7 mouse cellular contexts compared by ENCODE assay signal in the genomic region with DNA sequence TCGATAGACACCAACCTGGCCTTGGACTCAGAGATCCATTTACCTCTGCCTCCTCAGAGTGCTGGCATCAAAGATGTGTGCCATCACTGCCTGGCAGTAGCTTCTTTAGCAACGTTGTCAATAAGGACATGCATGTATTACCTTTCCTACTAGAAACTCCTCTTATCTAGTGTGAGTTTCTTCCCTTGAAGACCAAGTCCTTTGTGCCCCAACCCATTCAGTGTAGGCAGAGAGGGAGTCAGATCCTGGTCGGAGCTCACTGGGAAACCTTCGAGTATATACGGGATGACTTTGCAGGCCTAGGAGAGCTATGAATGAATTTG. TPM values are rescaled to one million over a fixed set of nuclear protein-coding genes. Genes with fewer than 3 reads are reported as not detected.
DNase-seq lines count a peak whose midpoint lies in the region; ATAC-seq lines count a peak whose summit lies in the region.

No protein-coding gene starts in this region.

- 43% methylated on average over 5 of the region's 5 CpGs for WGBS in forebrain, embryonic 12.5 days
- WGBS in liver, embryonic 11.5 days = 37% methylated on average over 5 of the region's 5 CpGs

- no peaks in the 10 kb centered on the region for H3K27me3 ChIP-seq in megakaryocyte, embryonic 14.5 days (replicated peaks)
- no peaks in the 10 kb centered on the region for H3K27me3 ChIP-seq in forebrain, embryonic 12.5 days
- H3K27me3 ChIP-seq in liver, embryonic 11.5 days (replicated peaks; ENCODE audit: control insufficient read depth, insufficient read depth, low read length) = no peaks in the 10 kb centered on the region

- H3K36me3 ChIP-seq in megakaryocyte, embryonic 14.5 days (replicated peaks; ENCODE audit: low read length) = peaks cover 53% of the 10 kb centered on the region
- peaks cover 46% of the 10 kb centered on the region for H3K36me3 ChIP-seq in forebrain, embryonic 12.5 days (replicated peaks)
- peaks cover 40% of the 10 kb centered on the region for H3K36me3 ChIP-seq in liver, embryonic 11.5 days (ENCODE audit: control insufficient read depth, insufficient read depth, low read length)

- ATAC-seq in megakaryocyte, adult 5-6 weeks (ENCODE audit: poor library complexity, severe bottlenecking) = no peak
- ATAC-seq in forebrain, embryonic 12.5 days (ENCODE audit: low FRiP score) = no peak
- no peak for ATAC-seq in liver, embryonic 11.5 days (replicated peaks; ENCODE audit: low FRiP score)
- no peak for ATAC-seq in activated CD4-positive, CD25-positive, alpha-beta regulatory T cell, adult 4 months

- H3K27ac ChIP-seq in forebrain, embryonic 12.5 days = no peak overlapping the region
- H3K27ac ChIP-seq in liver, embryonic 11.5 days (ENCODE audit: low read depth, low read length) = peak overlapping the region; percentile 85

- peak overlapping the region; percentile 81 for H3K9ac ChIP-seq in forebrain, embryonic 12.5 days
- peak overlapping the region; percentile 97 for H3K9ac ChIP-seq in liver, embryonic 11.5 days (ENCODE audit: low read depth, low read length)

- no peak for DNase-seq in liver, embryonic 11.5 days (ENCODE audit: low spot score)
- no peak for DNase-seq in cerebellum, adult 9-10 months
- no peak for DNase-seq in layer of hippocampus, postnatal 14 days (ENCODE audit: low spot score in 2 of 2)

- no peaks in the 10 kb centered on the region for H3K9me3 ChIP-seq in megakaryocyte, embryonic 14.5 days
- H3K9me3 ChIP-seq in forebrain, embryonic 12.5 days = no peaks in the 10 kb centered on the region
- H3K9me3 ChIP-seq in liver, embryonic 11.5 days (ENCODE audit: control insufficient read depth, low read length) = no peaks in the 10 kb centered on the region

- H3K4me1 ChIP-seq in megakaryocyte, embryonic 14.5 days = peaks cover 77% of the 10 kb centered on the region
- H3K4me1 ChIP-seq in forebrain, embryonic 12.5 days = peaks cover 29% of the 10 kb centered on the region
- H3K4me1 ChIP-seq in liver, embryonic 11.5 days (replicated peaks; ENCODE audit: control insufficient read depth, insufficient read depth, low read length) = peaks cover 30% of the 10 kb centered on the region

- H3K4me2 ChIP-seq in forebrain, embryonic 12.5 days = peak overlapping the region; percentile 92
- H3K4me2 ChIP-seq in liver, embryonic 11.5 days = peak overlapping the region; percentile 93

- H3K4me3 ChIP-seq in megakaryocyte, embryonic 14.5 days (replicated peaks) = peak overlapping the region; percentile 99
- peak overlapping the region; percentile 97 for H3K4me3 ChIP-seq in forebrain, embryonic 12.5 days (replicated peaks)
- H3K4me3 ChIP-seq in liver, embryonic 11.5 days (ENCODE audit: low read depth, low read length) = peak overlapping the region; percentile 81

RNA-seq across cellular contexts. Expression of a gene that starts 1.2 kb away (rescaled TPM):
- polyA plus RNA-seq in megakaryocyte, embryonic 14.5 days (2012; ENCODE audit: insufficient read depth, low replicate concordance) = 1,223 and 1,872 TPM in 2 replicates
- total RNA-seq in megakaryocyte, adult 5-6 weeks (2015) = 301 and 325 TPM in 2 replicates
- total RNA-seq in megakaryocyte, adult 5-6 weeks (2017) = 587 and 590 TPM in 2 replicates
- polyA plus RNA-seq in forebrain, embryonic 12.5 days (2016; fragmentation: Nextera tagmentation; extraction: Ambion mirVana) = 334 and 362 TPM in 2 replicates
- polyA plus RNA-seq in liver, embryonic 11.5 days (2014; fragmentation: Nextera tagmentation; extraction: Ambion mirVana) = 648 and 680 TPM in 2 replicates
- total RNA-seq in layer of hippocampus, postnatal 14 days (2021) = 100 to 1,000 TPM; 142 to 157 TPM
- 100 to 1,000 TPM; 140 to 160 TPM for polyA plus RNA-seq in activated CD4-positive, CD25-positive, alpha-beta regulatory T cell, adult 4 months (2017; shearing (Covaris generic))

RNA-seq across cellular contexts. Expression of a gene that starts 7.2 kb away (rescaled TPM):
- polyA plus RNA-seq in megakaryocyte, embryonic 14.5 days (2012; ENCODE audit: insufficient read depth, low replicate concordance) = 1,582 and 1,923 TPM in 2 replicates
- 506 and 521 TPM in 2 replicates for total RNA-seq in megakaryocyte, adult 5-6 weeks (2015)
- total RNA-seq in megakaryocyte, adult 5-6 weeks (2017) = 226 and 275 TPM in 2 replicates
- polyA plus RNA-seq in forebrain, embryonic 12.5 days (2016; fragmentation: Nextera tagmentation; extraction: Ambion mirVana) = 496 and 513 TPM in 2 replicates
- 557 and 561 TPM in 2 replicates for polyA plus RNA-seq in liver, embryonic 11.5 days (2014; fragmentation: Nextera tagmentation; extraction: Ambion mirVana)
- total RNA-seq in layer of hippocampus, postnatal 14 days (2021) = 100 to 1,000 TPM; 366 to 384 TPM
- polyA plus RNA-seq in activated CD4-positive, CD25-positive, alpha-beta regulatory T cell, adult 4 months (2017; shearing (Covaris generic)) = 100 to 1,000 TPM; 601 to 860 TPM

RNA-seq across cellular contexts. Expression of a gene that starts 23.3 kb away (rescaled TPM):
- 0.25 TPM in 1 of 2 replicates, not detected in the other for polyA plus RNA-seq in megakaryocyte, embryonic 14.5 days (2012; ENCODE audit: insufficient read depth, low replicate concordance)
- total RNA-seq in megakaryocyte, adult 5-6 weeks (2015) = not detected in 2 replicates
- total RNA-seq in megakaryocyte, adult 5-6 weeks (2017) = not detected in 2 replicates
- not detected in 2 replicates for polyA plus RNA-seq in forebrain, embryonic 12.5 days (2016; fragmentation: Nextera tagmentation; extraction: Ambion mirVana)
- polyA plus RNA-seq in liver, embryonic 11.5 days (2014; fragmentation: Nextera tagmentation; extraction: Ambion mirVana) = not detected in 2 replicates
- total RNA-seq in layer of hippocampus, postnatal 14 days (2021) = not detected
- not detected for polyA plus RNA-seq in activated CD4-positive, CD25-positive, alpha-beta regulatory T cell, adult 4 months (2017; shearing (Covaris generic))

RNA-seq across cellular contexts. Expression of a gene that starts 23.9 kb away (rescaled TPM):
- 25.9 and 253 TPM in 2 replicates for polyA plus RNA-seq in megakaryocyte, embryonic 14.5 days (2012; ENCODE audit: insufficient read depth, low replicate concordance)
- 143 and 149 TPM in 2 replicates for total RNA-seq in megakaryocyte, adult 5-6 weeks (2015)
- total RNA-seq in megakaryocyte, adult 5-6 weeks (2017) = 171 and 196 TPM in 2 replicates
- polyA plus RNA-seq in forebrain, embryonic 12.5 days (2016; fragmentation: Nextera tagmentation; extraction: Ambion mirVana) = 561 and 697 TPM in 2 replicates
- 601 and 617 TPM in 2 replicates for polyA plus RNA-seq in liver, embryonic 11.5 days (2014; fragmentation: Nextera tagmentation; extraction: Ambion mirVana)
- total RNA-seq in layer of hippocampus, postnatal 14 days (2021) = 10 to 100 TPM; 69.3 to 77.0 TPM
- 10 to 100 TPM; 18.9 to 51.6 TPM for polyA plus RNA-seq in activated CD4-positive, CD25-positive, alpha-beta regulatory T cell, adult 4 months (2017; shearing (Covaris generic))

RNA-seq across cellular contexts. Expression of a gene that starts 24.0 kb away (rescaled TPM):
- 247 and 315 TPM in 2 replicates for polyA plus RNA-seq in megakaryocyte, embryonic 14.5 days (2012; ENCODE audit: insufficient read depth, low replicate concordance)
- 79.9 and 90.6 TPM in 2 replicates for total RNA-seq in megakaryocyte, adult 5-6 weeks (2015)
- 30.0 and 32.3 TPM in 2 replicates for total RNA-seq in megakaryocyte, adult 5-6 weeks (2017)
- polyA plus RNA-seq in forebrain, embryonic 12.5 days (2016; fragmentation: Nextera tagmentation; extraction: Ambion mirVana) = 179 and 186 TPM in 2 replicates
- polyA plus RNA-seq in liver, embryonic 11.5 days (2014; fragmentation: Nextera tagmentation; extraction: Ambion mirVana) = 200 and 208 TPM in 2 replicates
- total RNA-seq in layer of hippocampus, postnatal 14 days (2021) = 10 to 100 TPM; 88.0 to 96.5 TPM
- polyA plus RNA-seq in activated CD4-positive, CD25-positive, alpha-beta regulatory T cell, adult 4 months (2017; shearing (Covaris generic)) = 100 to 1,000 TPM; 112 to 117 TPM
